Mouse (Mus musculus) ES-E14 (cell line): ENCODE results near the gene Hibch. TPM values are rescaled to one million over a fixed set of nuclear protein-coding genes. Genes with fewer than 3 reads are reported as not detected.

Experiments used
- DNase-seq: peaks from one replicate; pipeline ENCODE4 v3.0.0-alpha.2; 2013; ENCODE audit warnings: low read depth, low spot score
- H3K27ac ChIP-seq: 2 replicates; pipeline ENCODE4 v1.5.1; 2012; ENCODE audit warnings: low read depth, mild to moderate bottlenecking, low read length, moderate library complexity, mixed read lengths; ENCODE audit not compliant: poor library complexity, insufficient read depth, severe bottlenecking
- H3K36me3 ChIP-seq: 2 replicates; pipeline ENCODE4 v1.6.1; 2012; ENCODE audit warnings: mild to moderate bottlenecking, low read length, moderate library complexity, mixed read lengths; ENCODE audit not compliant: control insufficient read depth, poor library complexity, insufficient read depth, severe bottlenecking
- H3K4me1 ChIP-seq, 2 experiments: fragments of 150-350 bp in 1 of 2; sonication (generic) in 1 of 2; 2 replicates each; pipeline ENCODE4 v1.6.1; 2012; ENCODE audit warnings: low read length in 2 of 2, mild to moderate bottlenecking in 1 of 2, mixed read lengths in 1 of 2; ENCODE audit not compliant: control insufficient read depth in 2 of 2, insufficient read depth in 2 of 2, poor library complexity in 1 of 2
- H3K4me3 ChIP-seq, 2 experiments: fragments of 150-350 bp in 1 of 2; sonication (generic) in 1 of 2; 2 replicates each; pipeline ENCODE4 v1.5.1; 2012; ENCODE audit warnings: low read length in 2 of 2, low read depth in 1 of 2, mild to moderate bottlenecking in 1 of 2, mixed read lengths in 1 of 2; ENCODE audit not compliant: insufficient read depth in 1 of 2, poor library complexity in 1 of 2, severe bottlenecking in 1 of 2
- H3K9ac ChIP-seq: 2 replicates; pipeline ENCODE4 v1.6.1; 2012; ENCODE audit warnings: low read depth, mild to moderate bottlenecking, low read length, mixed read lengths; ENCODE audit not compliant: poor library complexity, insufficient read depth, severe bottlenecking
- H3K9me3 ChIP-seq: fragments of 150-350 bp; sonication (generic); 2 replicates; pipeline ENCODE4 v1.6.1; 2012; ENCODE audit warnings: low read depth, mild to moderate bottlenecking, low read length; ENCODE audit not compliant: control insufficient read depth, insufficient read depth
- CHD2 ChIP-seq: IDR thresholded peaks from 2 replicates; pipeline ENCODE4 v1.6.1; 2014; ENCODE audit warnings: mild to moderate bottlenecking, low read depth, low read length, inconsistent platforms
- HCFC1 ChIP-seq: IDR thresholded peaks from 2 replicates; pipeline ENCODE4 v1.6.1; 2012; ENCODE audit warnings: low read length, inconsistent platforms, borderline replicate concordance; ENCODE audit not compliant: insufficient read depth
- MAFK ChIP-seq: IDR thresholded peaks from 2 replicates; pipeline ENCODE4 v1.6.1; 2014; ENCODE audit warnings: mild to moderate bottlenecking, low read depth, low read length, inconsistent platforms; ENCODE audit not compliant: insufficient read depth
- ZC3H11A ChIP-seq: IDR thresholded peaks from 2 replicates; pipeline ENCODE4 v1.6.1; 2012; ENCODE audit warnings: low read depth, mild to moderate bottlenecking, inconsistent platforms, low read length, borderline replicate concordance
- ZNF384 ChIP-seq: IDR thresholded peaks from 2 replicates; pipeline ENCODE4 v1.6.1; 2012; ENCODE audit warnings: low read depth, low read length, inconsistent platforms
- in situ Hi-C, 2 experiments: fragments of 600-800 bp; cut with MboI; formaldehyde crosslinking; loops; one replicate each; pipeline ENCODE4 v1.15.1; 2025; ENCODE audit warnings: low sequenced_read_pairs in 2 of 2, inconsistent platforms in 1 of 2; ENCODE audit not compliant: unreplicated experiment in 2 of 2
- total RNA-seq: library from RNA; depleted of rRNA; stranded (reverse); fragments of 300-350 nt; gene quantifications from 2 replicates; pipeline ENCODE4 v1.2.3, GENCODE M21; 2012; rRNA removed

The Hibch gene
- 11.4 and 12.9 TPM in 2 replicates for total RNA-seq

DNA sequence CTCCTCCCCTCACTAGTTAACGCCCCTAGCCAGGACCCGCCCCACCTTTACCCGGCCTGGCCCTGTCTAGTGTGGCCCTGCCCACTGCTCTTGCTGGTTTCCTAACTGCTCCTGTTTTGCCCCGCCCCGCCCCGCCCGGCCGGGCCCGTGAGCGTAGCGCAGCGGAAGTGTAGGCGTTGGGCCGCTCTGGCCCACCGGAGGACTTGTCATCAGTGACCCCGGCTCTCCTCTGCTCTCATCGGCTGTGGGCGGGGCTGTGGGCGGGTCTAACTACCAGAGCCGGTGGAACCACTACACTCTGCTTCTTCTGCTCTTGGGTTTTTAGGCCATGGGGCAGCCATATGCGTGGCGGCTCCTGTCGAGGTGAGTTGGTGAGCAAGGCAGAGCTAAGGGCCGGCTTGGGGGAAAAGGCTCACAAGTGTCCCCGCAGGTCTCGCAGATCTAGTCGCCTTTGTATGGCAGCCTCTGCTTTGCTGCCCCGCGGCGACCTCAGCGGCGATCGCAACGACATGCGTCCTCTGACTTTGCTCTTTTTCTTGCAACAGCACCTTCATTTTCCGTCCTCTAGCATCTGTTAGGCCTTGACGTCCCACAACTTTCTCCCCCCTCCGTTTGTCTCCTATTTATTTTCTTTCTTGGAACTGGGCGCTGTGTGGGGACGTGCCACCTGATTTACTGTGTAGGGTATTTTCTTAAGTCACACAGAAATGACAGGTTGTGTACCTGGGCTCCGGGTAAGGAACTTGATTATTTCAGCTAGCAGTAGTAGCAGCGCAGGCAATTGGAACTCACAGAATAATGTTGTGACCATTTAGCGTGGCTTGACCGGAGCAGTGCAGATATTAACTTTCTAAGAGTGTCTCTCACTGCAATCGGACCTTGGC, at the start of gene Hibch:
Hibch (plus strand) TSS at position 148 of the 884 bp plus-strand sequence.
- in situ Hi-C loops, result no loop called here
- TF ChIP-seq HCFC1, result peak; percentile 55; the same call in 1 of the 2 replicates
- TF ChIP-seq MAFK, result no peak
- no peak for TF ChIP-seq ZC3H11A
- no peak within 1 kb of the TSS for H3K27ac ChIP-seq
- peak within 1 kb of the TSS; percentile 89 to 90 for H3K4me3 ChIP-seq
- peaks cover 0 to 2% of the 10 kb centered on the region in 2 experiments; a peak in 3 of 4 replicates for H3K4me1 ChIP-seq
- no peaks in the 10 kb centered on the region for H3K9me3 ChIP-seq
- H3K9ac ChIP-seq, result peak within 1 kb of the TSS; percentile 92
- DNase-seq, result peak; percentile 98
- no peaks in the 10 kb centered on the region for H3K36me3 ChIP-seq

GRCm38 (mm10) chr1:52795927-52796326, 48.8 kb upstream of the Hibch start:
- Histone ChIP-seq H3K4me3 (no peak overlapping the region), H3K27ac (no peak overlapping the region), H3K4me1 (no peaks in the 10 kb centered on the region; a peak in 1 of 4 replicates), H3K9ac (no peak overlapping the region), H3K9me3 (no peaks in the 10 kb centered on the region), H3K36me3 (no peaks in the 10 kb centered on the region)
- in situ Hi-C loops, result no loop called here
- TF ChIP-seq CHD2, result no peak
- TF ChIP-seq ZC3H11A, result no peak
- no peak for TF ChIP-seq ZNF384
- no peak for TF ChIP-seq MAFK
- DNase-seq, result no peak

- DNase-seq, result no peak
- TF ChIP-seq ZNF384 (no peak), ZC3H11A (no peak), CHD2 (no peak), HCFC1 (no peak), MAFK (no peak)
- Histone ChIP-seq H3K27ac (no peak overlapping the region), H3K9ac (no peak overlapping the region), H3K9me3 (no peaks in the 10 kb centered on the region), H3K4me3 (no peak overlapping the region), H3K36me3 (no peaks in the 10 kb centered on the region), H3K4me1 (no peaks in the 10 kb centered on the region; a peak in 1 of 4 replicates)
- in situ Hi-C loops, result no loop called here
Measured at GRCm38 (mm10) chr1:52799056-52799726, 45.5 kb upstream of the Hibch start.

DNA sequence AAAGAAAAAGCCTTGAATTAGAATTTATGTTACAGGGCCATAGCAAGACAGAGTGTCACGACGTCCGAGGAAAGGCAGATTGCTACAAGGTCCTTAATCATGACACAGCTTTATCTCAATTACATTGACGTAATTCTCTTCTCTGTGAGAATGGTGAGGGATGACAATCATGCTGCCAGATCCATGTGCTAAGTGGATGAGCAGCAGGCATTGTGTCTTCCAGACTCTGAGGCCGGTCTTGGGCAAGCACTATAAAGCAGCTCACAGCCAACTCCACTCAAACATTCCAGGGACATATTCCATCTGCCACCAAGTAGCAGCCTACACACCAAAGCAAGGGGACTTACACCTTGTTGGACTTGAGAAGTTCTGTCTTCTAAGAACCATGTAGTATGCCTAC, 45.0 kb upstream of the Hibch start:
- no peaks in the 10 kb centered on the region for H3K36me3 ChIP-seq
- DNase-seq, result no peak
- H3K4me3 ChIP-seq, result no peak overlapping the region
- no peak for TF ChIP-seq CHD2
- TF ChIP-seq HCFC1, result no peak
- no peak for TF ChIP-seq MAFK
- TF ChIP-seq ZNF384, result no peak
- no peak for TF ChIP-seq ZC3H11A
- no peaks in the 10 kb centered on the region; a peak in 1 of 4 replicates for H3K4me1 ChIP-seq
- H3K9me3 ChIP-seq, result no peaks in the 10 kb centered on the region
- in situ Hi-C loops, result no loop called here
- no peak overlapping the region for H3K27ac ChIP-seq
- no peak overlapping the region for H3K9ac ChIP-seq
